Mouse (Mus musculus): ENCODE results near the gene Skint8. TPM values are rescaled to one million over a fixed set of nuclear protein-coding genes. Genes with fewer than 3 reads are reported as not detected.

Skint8 gene
- polyA plus RNA-seq, 1 experiment from 2014 or later, result not detected

DNA sequence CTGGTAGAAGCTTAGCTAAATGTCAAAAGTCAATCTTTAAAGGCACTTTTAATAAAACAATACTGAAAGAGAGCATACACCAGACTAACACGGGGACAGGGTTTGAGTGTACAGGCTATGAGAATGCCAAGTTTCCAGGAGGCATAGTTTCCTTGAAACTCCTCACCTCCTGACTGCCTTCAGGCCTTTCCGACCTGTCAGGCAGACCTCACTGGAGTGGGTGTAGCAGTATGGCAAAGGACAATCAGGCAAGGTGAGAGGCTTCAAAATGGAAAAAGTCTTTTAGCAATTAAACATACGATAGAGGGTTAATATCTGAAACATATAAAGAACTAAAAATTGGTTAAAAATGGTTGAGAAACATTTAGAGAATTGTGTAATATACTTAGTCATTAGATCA, 44.5 kb downstream of the Skint8 start:
- Histone ChIP-seq H3K9me3 (ENCODE audit: control insufficient read depth) (no peaks in the 10 kb centered on the region), H3K4me2 (replicated peaks; ENCODE audit: low read depth) (no peak overlapping the region), H3K36me3 (ENCODE audit: control insufficient read depth, insufficient read depth) (no peaks in the 10 kb centered on the region), H3K27ac (ENCODE audit: low read depth, low read length) (no peak overlapping the region), H3K27me3 (replicated peaks; ENCODE audit: control insufficient read depth, insufficient read depth, low read length) (no peaks in the 10 kb centered on the region), H3K4me3 (ENCODE audit: low read depth, low read length) (no peak overlapping the region), H3K4me1 (replicated peaks; ENCODE audit: control insufficient read depth, insufficient read depth, low read length) (no peaks in the 10 kb centered on the region), H3K9ac (ENCODE audit: low read depth, low read length) (no peak overlapping the region)
- WGBS, result 83% methylated on average over 3 of the region's 3 CpGs
- ATAC-seq, result no peak
- no peak for TF ChIP-seq CTCF (IDR thresholded peaks at IDR 0.05; ENCODE audit: low read depth)

GRCm38 (mm10) chr4:111972623-111973022, 53.4 kb downstream of the Skint8 start, which contains the start of gene Skint7:
Gene Skint7, plus strand, starts transcription at chr4:111972923.
- no peak within 1 kb of the TSS for H3K27ac ChIP-seq (ENCODE audit: low read depth, low read length)

More at GRCm38 (mm10) chr4:111972623-111973022, 53.4 kb downstream of the Skint8 start, which contains the start of gene Skint7:
- no peaks in the 10 kb centered on the region for H3K27me3 ChIP-seq (replicated peaks; ENCODE audit: control insufficient read depth, insufficient read depth, low read length)
- no peak for TF ChIP-seq CTCF (IDR thresholded peaks at IDR 0.05; ENCODE audit: low read depth)
- no peak within 1 kb of the TSS for H3K9ac ChIP-seq (ENCODE audit: low read depth, low read length)
- no peaks in the 10 kb centered on the region for H3K36me3 ChIP-seq (ENCODE audit: control insufficient read depth, insufficient read depth)
- no peak within 1 kb of the TSS for H3K4me2 ChIP-seq (replicated peaks; ENCODE audit: low read depth)
- no peaks in the 10 kb centered on the region for H3K9me3 ChIP-seq (ENCODE audit: control insufficient read depth)
- 89% methylated on average over 1 of the region's 1 CpGs for WGBS
- no peak for ATAC-seq
- H3K4me1 ChIP-seq (replicated peaks; ENCODE audit: control insufficient read depth, insufficient read depth, low read length), result no peaks in the 10 kb centered on the region
- H3K4me3 ChIP-seq (ENCODE audit: low read depth, low read length), result no peak within 1 kb of the TSS

Other genes starting within 250 kb of the Skint8 start
- gene Spata6, start 199.4 kb upstream of the Skint8 start, polyA plus RNA-seq (2015; fragmentation: Nextera tagmentation; extraction: Ambion mirVana), result 8.1 and 8.7 TPM in 2 replicates
- 10.2 and 12.0 TPM in 2 replicates for gene Slc5a9, start 16.5 kb upstream of the Skint8 start, polyA plus RNA-seq (2015; fragmentation: Nextera tagmentation; extraction: Ambion mirVana)
- gene Skint7, start 53.5 kb downstream of the Skint8 start, polyA plus RNA-seq (2015; fragmentation: Nextera tagmentation; extraction: Ambion mirVana), result not detected in 2 replicates
- gene Skint1, start 86.9 kb downstream of the Skint8 start, polyA plus RNA-seq (2015; fragmentation: Nextera tagmentation; extraction: Ambion mirVana), result not detected in 2 replicates
- gene Skint4, start 152.6 kb downstream of the Skint8 start, polyA plus RNA-seq (2015; fragmentation: Nextera tagmentation; extraction: Ambion mirVana), result not detected in 2 replicates

Measured in intestine, postnatal 0 days (tissue).